Mouse (Mus musculus): Measurements from ENCODE around the gene Rora. TPM values are rescaled to one million over a fixed set of nuclear protein-coding genes. Genes with fewer than 3 reads are reported as not detected.

Gene Rora
- polyA plus RNA-seq, 1 experiment from 2014 or later, result 4.2 TPM

DNA sequence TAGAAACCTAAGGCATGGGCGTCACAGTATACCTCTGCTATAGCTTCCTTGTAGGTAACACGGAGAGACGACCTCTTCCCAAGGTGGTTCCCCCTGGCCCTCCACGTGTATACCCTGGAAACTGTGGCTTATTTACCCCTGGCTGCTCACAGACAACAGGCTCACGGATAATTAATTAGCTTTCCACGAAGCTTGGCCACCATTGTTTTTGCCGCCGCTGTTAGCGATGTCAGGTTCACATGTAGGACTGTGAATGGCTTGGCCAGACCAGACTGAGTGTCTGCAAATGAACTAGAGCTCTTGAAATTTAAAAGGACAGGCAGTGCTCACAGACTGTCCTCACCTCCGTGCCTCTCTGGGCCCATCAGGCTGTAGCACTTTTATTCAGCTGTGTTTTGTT, 483.8 kb downstream of the Rora start:
- Histone ChIP-seq H3K27me3 (ENCODE audit: insufficient read depth, poor library complexity, severe bottlenecking) (no peaks in the 10 kb centered on the region; the same call in 1 of the 2 replicates), H3K27ac (no peak overlapping the region), H3K36me3 (no peaks in the 10 kb centered on the region), H3K4me1 (replicated peaks) (peaks cover 8% of the 10 kb centered on the region), H3K9me3 (no peaks in the 10 kb centered on the region), H3K4me3 (no peak overlapping the region)
- 75% methylated on average over 10 of the region's 10 CpGs for WGBS
- DNase-seq (ENCODE audit: low spot score), result no peak

DNA sequence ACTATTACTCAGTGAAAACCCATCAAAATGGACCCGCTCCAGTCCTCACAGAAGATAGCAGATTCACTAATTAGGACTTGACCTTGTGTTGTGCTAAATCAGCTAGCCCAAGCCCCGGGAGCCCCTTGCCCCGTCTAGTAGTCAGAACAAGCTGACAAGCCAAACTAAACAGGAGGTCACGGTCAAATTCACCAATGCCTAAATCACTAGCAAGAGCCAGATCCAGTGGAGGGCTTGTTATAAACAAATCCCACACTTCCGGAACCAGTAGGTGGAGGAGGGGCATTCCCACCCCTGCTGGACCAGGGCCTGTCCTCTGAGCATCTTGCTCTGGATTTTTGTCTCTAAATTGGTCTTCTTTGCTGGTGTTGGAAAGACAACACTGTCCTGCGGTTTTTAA, 486.6 kb downstream of the Rora start:
- Histone ChIP-seq H3K27me3 (ENCODE audit: insufficient read depth, poor library complexity, severe bottlenecking) (no peaks in the 10 kb centered on the region), H3K9me3 (no peaks in the 10 kb centered on the region), H3K4me1 (replicated peaks) (peaks cover 8% of the 10 kb centered on the region), H3K36me3 (no peaks in the 10 kb centered on the region), H3K4me3 (no peak overlapping the region), H3K27ac (no peak overlapping the region)
- DNase-seq (ENCODE audit: low spot score), result no peak
- WGBS, result 71% methylated on average over 6 of the region's 6 CpGs

DNA sequence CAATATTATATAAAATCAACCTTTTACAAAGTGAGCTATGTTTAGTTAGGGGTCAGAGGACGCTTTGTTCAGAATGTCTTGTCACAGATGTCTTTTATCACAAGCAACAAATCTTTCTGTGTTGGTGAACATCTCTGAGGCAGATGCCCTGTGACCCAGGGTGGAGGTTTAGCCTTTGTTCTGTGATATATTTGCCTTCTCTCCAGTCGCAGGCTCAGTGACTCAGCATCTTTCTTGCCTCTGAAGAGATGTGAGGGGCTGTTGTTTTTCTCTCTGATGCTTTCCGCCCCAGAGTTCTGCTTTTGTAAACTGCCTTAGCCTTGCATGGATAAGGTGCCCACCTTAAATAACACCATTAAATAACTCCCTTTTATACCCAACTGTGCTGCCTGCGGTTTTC, 488.3 kb downstream of the Rora start:
- Histone ChIP-seq H3K27me3 (ENCODE audit: insufficient read depth, poor library complexity, severe bottlenecking) (no peaks in the 10 kb centered on the region), H3K36me3 (no peaks in the 10 kb centered on the region), H3K9me3 (peaks cover 6% of the 10 kb centered on the region; the same call in 1 of the 2 replicates), H3K4me1 (replicated peaks) (peaks cover 8% of the 10 kb centered on the region), H3K27ac (no peak overlapping the region), H3K4me3 (no peak overlapping the region)
- 59% methylated on average over 4 of the region's 4 CpGs for WGBS
- DNase-seq (ENCODE audit: low spot score), result no peak

DNA sequence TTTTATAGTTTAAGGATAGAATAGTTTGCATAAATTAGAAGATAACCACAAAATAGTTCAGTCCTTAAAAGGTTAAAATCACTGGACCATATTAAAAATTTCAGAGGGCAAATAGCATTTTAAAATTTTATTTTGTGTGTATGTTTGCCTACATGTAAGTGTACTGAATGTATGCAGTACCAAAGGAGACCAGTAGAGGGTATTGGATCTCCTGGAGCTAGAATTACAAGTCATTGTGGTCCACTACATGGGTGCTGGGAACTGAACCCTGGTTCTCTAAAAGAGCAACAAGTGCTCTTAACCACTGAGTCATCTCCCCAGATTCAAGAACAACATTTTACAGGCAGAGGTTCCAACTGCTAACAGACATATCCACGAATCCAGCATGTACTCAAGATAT, 493.4 kb downstream of the Rora start:
- Histone ChIP-seq H3K27ac (no peak overlapping the region), H3K4me3 (no peak overlapping the region), H3K27me3 (ENCODE audit: insufficient read depth, poor library complexity, severe bottlenecking) (peaks cover 3% of the 10 kb centered on the region; the same call in 1 of the 2 replicates), H3K9me3 (peaks cover 10% of the 10 kb centered on the region; the same call in 1 of the 2 replicates), H3K36me3 (no peaks in the 10 kb centered on the region), H3K4me1 (replicated peaks) (peaks cover 11% of the 10 kb centered on the region)
- DNase-seq (ENCODE audit: low spot score), result no peak
- 89% methylated on average over 1 of the region's 1 CpGs for WGBS

DNA sequence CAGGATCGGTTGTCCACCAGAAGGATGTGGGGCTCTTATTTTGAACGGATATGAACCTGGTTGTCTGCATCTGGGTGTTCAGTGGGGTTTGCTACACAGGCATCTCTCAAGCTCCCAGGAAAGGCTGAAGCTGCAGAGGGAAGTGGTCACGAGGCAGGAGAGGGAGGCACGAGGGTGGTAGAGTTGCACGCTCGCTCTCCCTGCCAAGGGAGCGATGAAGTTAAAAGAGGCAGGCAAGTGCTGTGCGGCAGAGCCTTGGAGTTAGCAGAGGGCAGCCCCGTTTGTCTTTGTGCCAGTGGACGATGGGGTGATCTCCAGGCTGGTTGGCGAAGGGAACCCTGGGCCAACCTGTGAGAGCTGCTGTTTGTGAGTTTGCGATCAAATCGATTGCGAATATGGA, 496.6 kb downstream of the Rora start:
- no peaks in the 10 kb centered on the region for H3K36me3 ChIP-seq
- H3K27ac ChIP-seq, result no peak overlapping the region
- no peak overlapping the region for H3K4me3 ChIP-seq
- H3K27me3 ChIP-seq (ENCODE audit: insufficient read depth, poor library complexity, severe bottlenecking), result peaks cover 3% of the 10 kb centered on the region; the same call in 1 of the 2 replicates
- 50% methylated on average over 14 of the region's 14 CpGs for WGBS
- no peak for DNase-seq (ENCODE audit: low spot score)
- peaks cover 11% of the 10 kb centered on the region; the same call in 1 of the 2 replicates for H3K4me1 ChIP-seq (replicated peaks)
- peaks cover 9% of the 10 kb centered on the region; the same call in 1 of the 2 replicates for H3K9me3 ChIP-seq

DNA sequence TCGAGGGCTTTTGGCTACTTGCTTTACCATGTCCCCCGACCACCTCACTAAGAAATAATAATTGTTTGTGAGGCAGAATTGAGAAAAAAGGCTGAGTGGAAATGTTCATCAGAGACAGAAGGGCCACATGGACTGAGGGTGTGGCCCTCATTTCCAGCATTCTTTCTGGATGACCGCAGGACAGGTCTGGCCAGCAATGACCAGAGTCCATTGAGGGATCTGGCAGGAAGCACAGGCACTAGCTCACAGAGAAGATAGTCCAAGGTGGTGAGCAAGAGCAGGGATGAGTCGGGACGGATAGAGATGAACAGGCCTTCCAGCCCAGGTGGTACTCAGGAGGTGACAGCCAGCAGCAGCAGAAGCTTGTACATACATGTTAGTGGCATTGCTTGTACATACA, 501.1 kb downstream of the Rora start:
- H3K4me3 ChIP-seq, result no peak overlapping the region
- no peaks in the 10 kb centered on the region for H3K36me3 ChIP-seq
- WGBS, result 94% methylated on average over 5 of the region's 5 CpGs
- no peak overlapping the region for H3K27ac ChIP-seq
- peaks cover 1% of the 10 kb centered on the region; the same call in 1 of the 2 replicates for H3K27me3 ChIP-seq (ENCODE audit: insufficient read depth, poor library complexity, severe bottlenecking)
- H3K9me3 ChIP-seq, result no peaks in the 10 kb centered on the region
- H3K4me1 ChIP-seq (replicated peaks), result peaks cover 11% of the 10 kb centered on the region; the same call in 1 of the 2 replicates
- no peak for DNase-seq (ENCODE audit: low spot score)

DNA sequence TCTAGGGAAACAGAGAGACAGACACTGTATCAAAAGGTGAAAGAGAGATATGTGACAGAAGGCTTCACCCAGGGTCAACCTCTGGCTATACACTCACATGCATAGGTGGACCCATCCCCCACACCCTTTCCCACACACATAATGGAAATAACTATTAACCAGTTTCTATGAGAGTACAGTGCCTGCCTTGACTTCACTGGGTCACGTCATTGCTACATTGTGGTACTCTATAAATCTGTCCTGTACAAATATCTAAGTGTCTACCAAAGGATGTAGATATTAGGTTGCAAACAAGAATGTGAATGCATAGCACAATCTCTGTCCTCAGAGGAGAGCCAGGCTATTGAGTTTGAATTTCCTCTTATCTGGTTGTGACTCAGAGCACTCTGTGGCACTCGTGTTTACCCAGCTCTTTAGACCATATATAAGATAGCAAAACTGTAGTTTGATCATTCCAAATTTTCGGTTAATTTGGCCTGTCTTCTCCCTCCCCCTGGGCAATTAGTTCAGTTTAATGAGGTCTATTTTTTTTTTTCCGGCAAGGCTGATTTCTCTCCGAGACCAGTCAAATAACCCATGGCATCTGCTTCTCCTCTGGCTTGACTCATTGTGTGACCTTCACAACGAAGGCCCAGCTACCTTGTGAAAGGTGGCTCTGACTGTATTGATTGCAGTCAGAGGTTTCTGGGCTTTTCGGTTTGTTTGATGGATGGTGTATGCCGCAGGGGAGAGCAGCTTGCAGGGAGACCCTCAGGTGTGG, 502.4 kb downstream of the Rora start:
- no peaks in the 10 kb centered on the region for H3K36me3 ChIP-seq

DNA sequence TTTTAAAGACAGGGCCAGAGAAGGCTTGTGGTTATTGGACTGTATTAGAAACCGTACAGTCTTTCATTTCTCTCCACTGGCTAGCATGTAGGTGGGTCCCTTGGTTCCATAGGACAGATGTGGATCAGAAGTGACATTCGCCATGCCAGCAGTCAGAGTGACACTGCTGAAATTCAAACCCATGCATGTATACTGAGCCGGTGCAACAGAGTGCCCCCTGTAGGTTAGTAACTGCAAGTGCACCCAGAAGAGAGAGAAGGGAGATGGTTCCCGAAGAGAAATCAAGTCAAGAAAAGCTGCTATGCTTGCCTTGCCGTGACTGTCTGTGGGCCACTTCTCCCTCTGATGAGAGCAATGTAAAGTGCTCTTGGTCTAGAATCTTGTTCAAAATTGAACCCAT, 507.2 kb downstream of the Rora start:
- Histone ChIP-seq H3K4me3 (no peak overlapping the region), H3K27me3 (ENCODE audit: insufficient read depth, poor library complexity, severe bottlenecking) (no peaks in the 10 kb centered on the region), H3K27ac (no peak overlapping the region), H3K4me1 (replicated peaks) (no peaks in the 10 kb centered on the region), H3K36me3 (no peaks in the 10 kb centered on the region), H3K9me3 (no peaks in the 10 kb centered on the region)
- 88% methylated on average over 5 of the region's 5 CpGs for WGBS
- no peak for DNase-seq (ENCODE audit: low spot score)

More for the DNA sequence above, 502.4 kb downstream of the Rora start:
- no peak for DNase-seq (ENCODE audit: low spot score)
- Histone ChIP-seq H3K9me3 (no peaks in the 10 kb centered on the region), H3K27ac (no peak overlapping the region), H3K4me1 (replicated peaks) (peaks cover 2% of the 10 kb centered on the region; the same call in 1 of the 2 replicates), H3K4me3 (no peak overlapping the region), H3K27me3 (ENCODE audit: insufficient read depth, poor library complexity, severe bottlenecking) (no peaks in the 10 kb centered on the region)
- 89% methylated on average over 8 of the region's 8 CpGs for WGBS

DNA sequence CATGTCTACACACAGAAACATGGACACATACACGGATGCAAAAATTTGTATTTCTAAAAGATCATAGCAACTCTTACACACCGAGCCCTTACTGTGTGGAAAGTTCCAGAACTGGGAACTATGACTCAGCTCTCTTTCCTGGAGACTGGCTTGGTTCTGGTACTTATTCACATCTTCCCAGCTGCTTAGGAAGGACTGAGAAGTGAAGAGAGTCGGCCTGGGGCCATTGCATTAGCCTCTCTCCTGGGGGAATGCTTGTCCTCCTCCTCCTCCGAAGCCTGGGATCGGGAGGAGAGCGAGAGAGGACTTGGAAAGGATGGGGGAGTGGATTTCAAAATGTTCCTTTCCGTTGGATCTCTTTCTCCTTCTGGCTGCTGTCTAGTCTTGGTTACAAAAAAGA, 511.1 kb downstream of the Rora start:
- no peak for DNase-seq (ENCODE audit: low spot score)
- WGBS, result 76% methylated on average over 7 of the region's 7 CpGs
- Histone ChIP-seq H3K9me3 (no peaks in the 10 kb centered on the region), H3K36me3 (no peaks in the 10 kb centered on the region), H3K27me3 (ENCODE audit: insufficient read depth, poor library complexity, severe bottlenecking) (no peaks in the 10 kb centered on the region), H3K4me3 (no peak overlapping the region), H3K4me1 (replicated peaks) (no peaks in the 10 kb centered on the region), H3K27ac (no peak overlapping the region)

DNA sequence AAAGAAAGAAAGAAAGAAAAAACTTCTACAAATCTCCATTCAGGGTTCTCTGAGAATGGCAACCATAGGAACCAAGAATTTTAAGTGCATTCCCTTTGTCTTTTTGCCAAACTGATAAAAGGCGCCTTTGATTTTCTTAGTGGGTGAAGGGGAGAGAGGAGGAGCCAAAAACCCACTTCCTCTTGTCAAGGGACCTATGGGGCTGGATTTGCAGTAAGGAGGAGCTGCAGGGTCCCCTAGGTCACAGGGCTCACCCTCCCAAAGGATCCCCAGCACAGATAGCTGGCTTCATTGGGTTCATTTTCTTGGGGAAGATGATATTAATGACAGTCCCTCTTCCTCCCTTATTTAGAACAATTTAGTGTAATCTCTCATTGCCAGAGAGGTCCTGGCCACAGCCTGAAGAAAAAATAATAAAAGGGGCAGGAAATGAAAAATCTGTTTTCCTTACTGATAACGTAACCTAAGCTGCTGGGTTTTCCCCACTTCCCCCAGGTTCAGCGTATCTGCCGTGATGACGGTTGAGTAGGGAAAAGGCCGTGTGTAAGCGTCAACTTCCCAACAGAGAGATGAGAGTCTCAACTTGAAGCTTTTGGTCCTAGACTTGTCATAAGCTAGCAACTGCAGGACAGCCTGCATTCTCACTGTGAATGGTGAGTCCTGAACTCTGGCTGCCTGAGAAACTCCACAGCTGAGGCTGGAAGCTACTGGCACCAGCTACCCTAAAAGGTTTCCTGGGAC, 511.7 kb downstream of the Rora start:
- no peak overlapping the region for H3K4me3 ChIP-seq
- 78% methylated on average over 7 of the region's 7 CpGs for WGBS
- no peaks in the 10 kb centered on the region for H3K4me1 ChIP-seq (replicated peaks)
- H3K9me3 ChIP-seq, result no peaks in the 10 kb centered on the region
- H3K27me3 ChIP-seq (ENCODE audit: insufficient read depth, poor library complexity, severe bottlenecking), result no peaks in the 10 kb centered on the region
- no peak overlapping the region for H3K27ac ChIP-seq
- no peak for DNase-seq (ENCODE audit: low spot score)
- H3K36me3 ChIP-seq, result no peaks in the 10 kb centered on the region

DNA sequence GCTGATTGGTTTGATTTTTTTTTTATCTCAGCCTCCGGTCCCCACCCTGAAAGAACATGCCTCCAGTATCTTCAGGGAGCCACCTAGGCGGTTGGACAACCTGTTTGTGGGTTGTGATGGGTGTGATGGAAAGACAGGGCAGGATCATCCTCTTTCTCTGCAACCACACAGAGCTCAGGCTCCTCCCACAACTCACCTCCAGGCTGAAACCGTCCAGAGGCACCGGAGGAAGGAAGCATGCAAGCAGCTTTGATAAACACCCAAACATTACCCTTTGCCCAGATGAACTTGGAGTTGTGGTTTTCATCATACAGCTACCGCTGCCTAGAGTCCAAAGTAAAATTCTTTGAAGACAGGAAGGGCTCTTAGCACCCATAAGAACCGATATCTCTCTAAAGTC, 520.5 kb downstream of the Rora start:
- WGBS, result 88% methylated on average over 6 of the region's 6 CpGs
- Histone ChIP-seq H3K36me3 (no peaks in the 10 kb centered on the region), H3K9me3 (no peaks in the 10 kb centered on the region), H3K4me3 (no peak overlapping the region), H3K27ac (no peak overlapping the region), H3K4me1 (replicated peaks) (no peaks in the 10 kb centered on the region), H3K27me3 (ENCODE audit: insufficient read depth, poor library complexity, severe bottlenecking) (no peaks in the 10 kb centered on the region)
- DNase-seq (ENCODE audit: low spot score), result no peak

DNA sequence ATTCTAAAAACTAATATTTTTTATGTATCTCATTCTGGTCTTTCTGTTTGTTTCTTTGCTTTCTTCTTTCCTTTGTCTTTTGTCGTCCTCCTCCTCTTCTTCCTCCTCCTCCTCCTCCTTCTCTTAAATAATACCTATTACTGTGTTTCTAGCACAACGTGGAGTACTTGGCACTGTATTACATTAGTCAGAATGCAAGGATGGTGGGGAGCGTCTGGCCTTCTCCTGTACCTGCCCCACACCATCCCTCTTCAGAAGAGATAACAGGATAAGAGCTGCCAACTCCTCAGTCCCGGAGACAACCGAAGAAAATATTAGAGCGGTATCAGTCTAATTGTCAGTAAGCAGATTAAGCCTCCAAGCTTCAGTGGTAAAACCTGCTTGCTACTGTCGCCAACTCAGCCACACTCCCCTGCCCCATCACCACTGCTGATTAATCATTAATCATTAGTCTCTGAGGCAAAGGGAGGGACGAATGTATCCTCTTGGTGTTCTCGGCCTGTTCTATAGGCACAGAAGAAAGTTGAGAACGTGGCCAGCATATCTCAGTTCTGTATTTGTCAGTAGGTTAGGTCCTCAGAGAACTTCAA, 521.0 kb downstream of the Rora start:
- H3K4me1 ChIP-seq (replicated peaks), result no peaks in the 10 kb centered on the region
- H3K27me3 ChIP-seq (ENCODE audit: insufficient read depth, poor library complexity, severe bottlenecking), result no peaks in the 10 kb centered on the region
- no peak for DNase-seq (ENCODE audit: low spot score)
- H3K27ac ChIP-seq, result no peak overlapping the region
- 86% methylated on average over 10 of the region's 10 CpGs for WGBS
- no peaks in the 10 kb centered on the region for H3K36me3 ChIP-seq
- no peaks in the 10 kb centered on the region for H3K9me3 ChIP-seq
- no peak overlapping the region for H3K4me3 ChIP-seq

DNA sequence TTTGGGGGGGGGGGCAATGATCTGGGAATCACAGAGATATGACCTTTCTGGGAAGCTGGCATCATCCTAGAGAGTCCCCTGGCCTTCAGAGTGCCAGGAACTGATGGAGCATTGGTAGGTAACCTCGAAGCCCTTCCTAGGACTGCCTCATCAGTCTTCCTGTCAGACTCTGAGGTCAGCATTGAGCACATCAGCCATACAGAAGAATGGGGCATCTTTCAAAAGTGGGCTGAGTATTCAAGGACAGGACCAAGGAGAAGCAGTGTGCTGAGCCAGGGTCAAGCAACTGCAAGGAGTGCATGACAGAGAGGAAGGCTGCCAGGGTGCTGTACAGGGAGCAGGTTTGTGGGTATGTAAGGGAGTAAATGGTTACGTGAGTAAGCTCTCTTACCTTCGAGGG, 523.4 kb downstream of the Rora start:
- H3K27ac ChIP-seq, result no peak overlapping the region
- no peaks in the 10 kb centered on the region for H3K27me3 ChIP-seq (ENCODE audit: insufficient read depth, poor library complexity, severe bottlenecking)
- no peaks in the 10 kb centered on the region for H3K4me1 ChIP-seq (replicated peaks)
- WGBS, result 82% methylated on average over 3 of the region's 3 CpGs
- H3K9me3 ChIP-seq, result no peaks in the 10 kb centered on the region
- DNase-seq (ENCODE audit: low spot score), result no peak
- H3K4me3 ChIP-seq, result no peak overlapping the region
- H3K36me3 ChIP-seq, result no peaks in the 10 kb centered on the region

Data from hindbrain, embryonic 10.5 days (tissue).